Mouse (Mus musculus): ENCODE data around the gene Fam20a.

- TF ChIP-seq CTCF (IDR thresholded peaks at IDR 0.05; ENCODE audit: control insufficient read depth, insufficient read depth, insufficient read length) (peak; percentile 26), MAX (IDR thresholded peaks at IDR 0.05) (peak; percentile 54), USF1 (IDR thresholded peaks at IDR 0.05; ENCODE audit: low read depth) (no peak), MYOG (IDR thresholded peaks at IDR 0.05; ENCODE audit: control insufficient read depth, extremely low read depth, insufficient read length) (no peak), CEBPB (IDR thresholded peaks at IDR 0.05; ENCODE audit: low read depth) (no peak), MYOD1 (IDR thresholded peaks at IDR 0.05; ENCODE audit: control insufficient read depth, insufficient read length, low read depth) (no peak), FOSL1 (IDR thresholded peaks at IDR 0.05; ENCODE audit: insufficient read depth, low read length, poor library complexity, severe bottlenecking) (peak; percentile 45)
These were observed 100.9 kb downstream of the Fam20a start for GRCm38 (mm10) chr11:109621183-109621582.

Data from C2C12 (cell line).